Mouse (Mus musculus) stomach, postnatal 0 days (tissue): Measurements from ENCODE around the gene Gatd1. TPM values are rescaled to one million over a fixed set of nuclear protein-coding genes. Genes with fewer than 3 reads are reported as not detected.
A peak's percentile ranks its signal among the peaks of the same experiment; 100 is the strongest.

Source experiments
- ATAC-seq: fragments of 200-750 bp; cut with Nextera tagmentation; 2 replicates; pipeline ENCODE4 v1.8.0; 2017; ENCODE audit not compliant: low FRiP score, low TSS enrichment
- DNase-seq: peaks from one replicate; pipeline ENCODE4 v3.0.0-alpha.2; 2016; ENCODE audit warnings: low spot score
- H3K27ac ChIP-seq: fragments of 300-500 bp; sonication (generic); replicated peaks from 2 replicates; pipeline ENCODE4 v1.5.1; 2014; ENCODE audit warnings: mild to moderate bottlenecking, control low read depth
- H3K27me3 ChIP-seq: fragments of 300-500 bp; sonication (generic); 2 replicates; pipeline ENCODE4 v1.6.1; 2014; ENCODE audit warnings: low read length; ENCODE audit not compliant: control insufficient read depth, insufficient read depth
- H3K36me3 ChIP-seq: fragments of 300-500 bp; sonication (generic); 2 replicates; pipeline ENCODE4 v1.6.1; 2014; ENCODE audit warnings: low read length, mixed read lengths; ENCODE audit not compliant: control insufficient read depth, insufficient read depth
- H3K4me1 ChIP-seq: fragments of 300-500 bp; sonication (generic); replicated peaks from 2 replicates; pipeline ENCODE4 v1.6.1; 2014; ENCODE audit warnings: antibody characterized with exemption; ENCODE audit not compliant: control insufficient read depth, insufficient read depth
- H3K4me2 ChIP-seq: fragments of 300-500 bp; sonication (generic); replicated peaks from 2 replicates; pipeline ENCODE4 v1.6.1; 2014; ENCODE audit warnings: low read depth, mild to moderate bottlenecking, control low read depth, moderate library complexity
- H3K4me3 ChIP-seq: fragments of 300-500 bp; sonication (generic); 2 replicates; pipeline ENCODE4 v1.5.1; 2014; ENCODE audit warnings: low read depth, low read length, control low read depth
- H3K9ac ChIP-seq: fragments of 300-500 bp; sonication (generic); 2 replicates; pipeline ENCODE4 v1.6.1; 2014; ENCODE audit warnings: mild to moderate bottlenecking, low read length, control low read depth, mixed read lengths
- H3K9me3 ChIP-seq: fragments of 300-500 bp; sonication (generic); 2 replicates; pipeline ENCODE4 v1.6.1; 2016; ENCODE audit warnings: low read length; ENCODE audit not compliant: control insufficient read depth
- CTCF ChIP-seq: IDR thresholded peaks from 2 replicates; pipeline ENCODE4 v1.5.1; 2016; ENCODE audit warnings: antibody characterized with exemption, low read depth, mild to moderate bottlenecking, moderate library complexity
- EP300 ChIP-seq: optimal IDR thresholded peaks from 2 replicates; pipeline ENCODE3; 2016; ENCODE audit warnings: antibody characterized with exemption
- WGBS: fragments of 180-500 bp; shearing (Covaris S2); extraction: QIAGEN DNeasy Blood & Tissue Kit; methylation state at CpG from one replicate; pipeline ENCODE4 v1.1.7; 2014; 5-methylcytosine and 5-hydroxymethylcytosine counted together
- polyA plus RNA-seq: library from polyadenylated mRNA; unstranded; fragments of >200 nt; fragmentation: Nextera tagmentation; extraction: Ambion mirVana; gene quantifications from 2 replicates; pipeline ENCODE4 v1.2.1, GENCODE M21; 2015

Gene Gatd1
- polyA plus RNA-seq, 1 experiment from 2014 or later, result 33.8 TPM

DNA sequence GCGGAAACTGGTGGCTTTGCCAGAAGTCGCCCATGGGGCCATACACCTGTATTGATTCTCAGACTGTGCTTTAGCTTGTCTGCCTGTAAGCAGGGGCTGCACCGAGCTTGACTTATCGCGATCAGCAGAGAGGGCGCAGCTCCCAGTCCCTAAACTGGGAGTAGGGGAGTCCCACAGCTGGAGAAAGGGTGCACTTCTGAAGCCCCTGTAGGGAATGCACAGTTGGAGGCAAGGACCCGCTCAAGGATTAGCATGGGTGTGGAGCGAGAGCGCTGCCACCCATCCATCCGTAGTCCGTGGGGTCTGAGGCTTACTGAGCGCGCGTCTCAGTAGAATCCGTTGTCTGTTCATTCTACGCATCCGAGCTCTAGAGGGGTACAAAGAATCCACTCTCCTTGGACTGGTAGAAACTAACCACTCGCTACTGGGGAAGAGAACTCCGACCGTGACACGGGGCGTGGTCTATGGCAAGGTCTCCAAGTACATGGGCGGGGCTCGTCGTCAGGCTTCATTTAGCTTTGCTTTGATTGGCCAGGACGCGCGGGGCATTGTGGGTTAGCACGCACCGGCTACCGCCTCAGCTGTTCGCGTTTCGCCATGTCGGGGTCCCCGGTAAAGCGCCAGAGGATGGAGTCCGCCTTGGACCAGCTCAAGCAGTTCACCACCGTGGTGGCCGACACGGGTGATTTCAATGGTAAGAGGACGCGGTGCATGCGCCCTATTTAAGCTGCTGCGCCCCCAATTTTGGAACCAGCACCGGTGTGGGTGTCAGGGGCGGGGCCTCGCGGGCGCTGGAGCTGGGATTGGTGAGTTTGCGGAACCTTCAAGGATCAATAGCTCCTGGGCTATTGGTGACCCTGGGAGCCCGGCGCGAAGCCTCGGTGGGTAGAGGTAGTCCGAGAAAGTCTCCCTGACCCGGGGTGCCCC, 22.0 kb downstream of the Gatd1 start, which contains the start of gene Taldo1:
Gene Taldo1 (plus strand): TSS at position 575 of the 927 bp plus-strand sequence.
- TF ChIP-seq EP300 (no peak), CTCF (no peak)
- DNase-seq (peak; percentile 97), ATAC-seq (peak; percentile 92)
- WGBS, result under 1% methylated on average over 57 of the region's 57 CpGs
- no peaks in the 10 kb centered on the region for H3K9me3 ChIP-seq
- H3K36me3 ChIP-seq, result peaks cover 2% of the 10 kb centered on the region; the same call in 1 of the 2 replicates
- no peaks in the 10 kb centered on the region for H3K27me3 ChIP-seq
- peak within 1 kb of the TSS; percentile 68 for H3K4me3 ChIP-seq
- H3K27ac ChIP-seq, result peak within 1 kb of the TSS; percentile 87
- peak within 1 kb of the TSS; percentile 88 for H3K4me2 ChIP-seq
- H3K4me1 ChIP-seq, result 0 out of 2 replicates have a peak, but pooled peaks cover 3% of the 10 kb centered on the region
- peak within 1 kb of the TSS; percentile 77 for H3K9ac ChIP-seq

DNA sequence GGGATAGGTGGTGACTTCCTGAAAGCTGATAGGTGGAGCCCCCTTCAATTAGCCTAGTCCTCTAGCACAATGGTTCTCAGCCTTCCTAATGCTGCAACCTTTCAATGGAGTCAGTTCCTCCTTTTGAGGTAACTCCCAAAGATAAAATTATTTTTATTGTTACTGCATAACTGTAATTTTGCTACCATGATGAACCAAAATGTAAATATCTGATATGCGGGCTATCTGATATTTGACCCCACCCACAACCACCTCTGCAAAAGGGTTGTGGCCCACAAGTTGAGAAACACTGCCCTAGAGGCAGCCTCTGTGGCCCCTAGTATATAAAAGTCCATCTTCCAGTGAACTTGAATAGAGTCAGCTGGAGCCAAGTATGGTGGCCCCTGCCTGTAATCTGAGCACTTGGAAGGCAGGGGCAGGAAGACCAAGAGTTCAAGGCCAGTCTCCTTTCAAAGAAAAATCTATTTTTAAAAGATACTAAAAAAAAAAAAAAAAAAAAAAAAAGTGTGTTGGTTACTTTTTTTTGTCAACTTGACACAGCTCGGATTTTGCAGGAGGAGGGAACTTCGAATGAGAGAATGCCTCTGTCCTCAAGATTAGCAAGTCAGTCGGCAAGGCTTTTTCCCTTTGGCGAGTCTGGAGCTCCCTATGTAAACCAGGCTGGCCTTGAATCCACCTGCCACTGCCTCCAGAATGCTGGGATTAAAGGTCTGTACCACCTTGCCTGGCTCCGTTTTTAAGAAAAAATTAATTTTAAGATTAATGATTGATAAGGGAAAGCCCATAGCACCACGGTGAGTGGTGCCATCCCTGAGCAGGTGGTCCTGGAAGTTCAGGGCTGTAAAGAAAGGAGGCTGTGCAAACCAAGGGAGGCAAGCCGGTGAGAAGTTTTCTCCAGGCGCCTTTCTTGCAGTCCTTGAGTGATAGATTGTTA, 23.3 kb downstream of the Gatd1 start:
- Histone ChIP-seq H3K4me3 (no peak overlapping the region), H3K4me2 (no peak overlapping the region), H3K9ac (no peak overlapping the region), H3K27ac (no peak overlapping the region), H3K4me1 (0 out of 2 replicates have a peak, but pooled peaks cover 3% of the 10 kb centered on the region), H3K36me3 (peaks cover under 1% of the 10 kb centered on the region; the same call in 1 of the 2 replicates), H3K9me3 (no peaks in the 10 kb centered on the region), H3K27me3 (no peaks in the 10 kb centered on the region)
- TF ChIP-seq EP300 (no peak), CTCF (no peak)
- DNase-seq (no peak), ATAC-seq (no peak)
- WGBS, result 55% methylated on average over 9 of the region's 9 CpGs

- Histone ChIP-seq H3K4me1 (0 out of 2 replicates have a peak, but pooled peaks cover 3% of the 10 kb centered on the region), H3K36me3 (no peaks in the 10 kb centered on the region), H3K4me3 (no peak overlapping the region), H3K27me3 (no peaks in the 10 kb centered on the region), H3K9me3 (no peaks in the 10 kb centered on the region), H3K27ac (no peak overlapping the region), H3K4me2 (no peak overlapping the region), H3K9ac (no peak overlapping the region)
- ATAC-seq, result no peak
- 55% methylated on average over 3 of the region's 3 CpGs for WGBS
- no peak for DNase-seq
- TF ChIP-seq CTCF (no peak), EP300 (no peak)
These were observed 25.3 kb downstream of the Gatd1 start for GRCm38 (mm10) chr7:141388487-141389109.

- ATAC-seq (no peak), DNase-seq (no peak)
- no peak for TF ChIP-seq EP300
- TF ChIP-seq CTCF, result no peak
- Histone ChIP-seq H3K9me3 (no peaks in the 10 kb centered on the region), H3K4me3 (no peak overlapping the region), H3K4me2 (no peak overlapping the region), H3K27ac (no peak overlapping the region), H3K4me1 (0 out of 2 replicates have a peak, but pooled peaks cover 3% of the 10 kb centered on the region), H3K9ac (no peak overlapping the region), H3K36me3 (no peaks in the 10 kb centered on the region), H3K27me3 (no peaks in the 10 kb centered on the region)
- WGBS, result 52% methylated on average over 2 of the region's 2 CpGs
These were observed 26.0 kb downstream of the Gatd1 start for GRCm38 (mm10) chr7:141387807-141388486.
